Mouse (Mus musculus) lung, postnatal 25 days (tissue): Measurements from ENCODE around the gene Gm9887.
A peak's percentile ranks its signal among the peaks of the same experiment; 100 is the strongest.
"Not testable (repeated sequence)": the region's sequence is repeated elsewhere in the genome, so short reads cannot be mapped to it uniquely, and the experiment has no call there.

ENCODE experiments used
- DNase-seq: peaks from one replicate; pipeline ENCODE4 v3.0.0; 2022; ENCODE audit warnings: low spot score

Gene Gm9887

DNA sequence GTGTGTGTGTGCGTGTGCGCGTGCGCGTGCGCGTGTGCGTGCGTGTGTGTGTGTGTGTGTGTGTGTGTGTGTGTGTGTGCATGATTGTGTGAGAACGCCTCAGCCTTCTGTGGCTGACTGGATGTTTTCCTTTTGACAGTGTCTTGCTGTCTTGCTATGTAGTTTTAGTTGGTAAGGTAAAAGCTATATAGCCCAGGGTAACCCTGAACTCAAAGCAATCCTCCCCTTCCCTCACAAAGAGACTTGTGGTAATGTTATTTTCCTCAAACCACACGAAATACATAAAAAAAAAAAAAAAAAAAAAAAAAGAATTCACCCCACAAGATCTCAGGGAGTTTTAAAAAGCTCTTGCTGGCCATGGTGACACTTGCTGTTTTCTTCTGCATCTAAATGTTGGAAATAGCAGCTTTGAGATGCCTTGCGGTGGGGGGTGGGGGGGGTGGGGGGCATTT lies 14.0 kb upstream of the Gm9887 start:
- not testable (repeated sequence) for DNase-seq

- no peak for DNase-seq
Observed at GRCm38 (mm10) chr12:69385542-69386280, 13.5 kb upstream of the Gm9887 start.

- DNase-seq = no peak
Observed at GRCm38 (mm10) chr12:69384606-69385005, 12.3 kb upstream of the Gm9887 start.

DNA sequence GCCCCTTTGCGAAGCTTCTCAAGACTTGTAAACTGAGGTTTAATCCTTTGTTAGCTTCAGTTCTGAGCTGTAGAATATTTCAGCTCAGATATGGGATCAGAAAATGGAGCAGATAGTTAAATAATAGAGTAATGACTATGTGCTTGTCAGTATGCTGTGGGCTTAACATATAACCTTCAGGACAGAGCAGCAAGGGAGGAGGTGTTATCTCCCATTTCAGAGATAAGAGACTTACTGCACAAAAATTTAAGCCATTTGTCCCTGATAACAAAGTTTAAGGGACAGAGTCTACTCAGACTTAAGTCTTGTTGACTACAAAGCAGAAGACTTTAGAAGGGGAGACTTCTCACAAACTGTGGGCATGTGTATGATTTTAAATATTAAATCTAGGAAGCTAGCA lies 10.6 kb upstream of the Gm9887 start:
- no peak for DNase-seq

- DNase-seq = no peak
Observed at GRCm38 (mm10) chr12:69378558-69379454, 6.5 kb upstream of the Gm9887 start.

DNA sequence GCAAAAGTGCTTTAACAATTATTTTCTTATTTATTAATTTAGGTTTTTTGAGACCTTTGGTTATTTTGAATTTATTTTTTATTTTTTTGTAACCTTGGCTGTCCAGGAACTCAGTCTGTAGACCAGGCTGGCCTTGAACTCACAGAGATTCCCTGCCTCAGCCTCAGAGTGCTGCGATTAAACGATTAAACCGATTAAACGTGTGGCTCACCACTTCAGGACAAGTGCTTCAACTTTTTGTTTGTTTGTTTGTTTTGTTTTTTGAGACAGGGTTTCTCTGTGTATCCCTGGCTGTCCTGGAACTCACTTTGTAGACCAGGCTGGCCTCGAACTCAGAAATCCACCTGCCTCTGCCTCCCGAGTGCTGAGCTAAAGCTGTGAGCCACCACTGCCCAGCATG lies 5.4 kb upstream of the Gm9887 start:
- DNase-seq = not testable (repeated sequence)

DNA sequence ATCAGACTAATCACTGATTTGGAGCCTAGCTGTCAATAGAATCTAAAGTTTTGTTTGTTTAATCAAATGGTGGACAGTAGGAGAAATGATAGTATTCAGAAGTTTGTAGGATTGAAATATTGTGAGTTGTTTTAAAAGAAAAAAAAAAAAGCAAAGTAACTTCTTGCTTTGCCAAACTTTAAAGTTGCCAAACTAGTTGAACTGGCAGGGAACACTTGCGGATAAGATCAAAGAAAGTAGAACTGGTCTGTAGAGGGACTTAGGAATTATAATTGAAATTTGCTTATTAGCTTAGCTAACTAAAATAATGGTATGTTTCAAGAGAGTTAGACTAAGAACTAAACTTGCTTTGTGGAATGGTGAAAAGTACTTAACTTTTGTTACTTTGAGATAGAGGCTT lies 4.9 kb upstream of the Gm9887 start:
- DNase-seq = no peak

GRCm38 (mm10) chr12:69376132-69376531 lies 3.9 kb upstream of the Gm9887 start:
- DNase-seq = no peak

- DNase-seq = no peak
Observed at GRCm38 (mm10) chr12:69373850-69374766, 1.9 kb upstream of the Gm9887 start.

DNA sequence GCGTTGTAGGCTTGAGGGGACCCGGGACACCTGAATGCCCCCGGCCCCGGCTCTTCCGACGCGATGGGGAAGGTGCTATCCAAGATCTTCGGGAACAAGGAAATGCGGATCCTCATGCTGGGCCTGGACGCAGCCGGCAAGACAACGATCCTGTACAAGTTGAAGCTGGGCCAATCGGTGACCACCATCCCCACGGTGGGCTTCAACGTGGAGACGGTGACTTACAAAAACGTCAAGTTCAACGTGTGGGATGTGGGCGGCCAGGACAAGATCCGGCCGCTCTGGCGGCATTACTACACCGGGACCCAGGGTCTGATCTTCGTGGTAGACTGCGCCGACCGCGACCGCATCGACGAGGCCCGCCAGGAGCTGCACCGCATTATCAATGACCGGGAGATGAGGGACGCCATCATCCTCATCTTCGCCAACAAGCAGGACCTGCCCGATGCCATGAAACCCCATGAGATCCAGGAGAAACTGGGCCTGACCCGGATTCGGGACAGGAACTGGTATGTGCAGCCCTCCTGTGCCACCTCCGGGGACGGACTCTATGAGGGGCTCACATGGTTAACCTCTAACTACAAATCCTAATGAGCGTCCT lies 573 bp upstream of the Gm9887 start:
- no peak for DNase-seq

DNA sequence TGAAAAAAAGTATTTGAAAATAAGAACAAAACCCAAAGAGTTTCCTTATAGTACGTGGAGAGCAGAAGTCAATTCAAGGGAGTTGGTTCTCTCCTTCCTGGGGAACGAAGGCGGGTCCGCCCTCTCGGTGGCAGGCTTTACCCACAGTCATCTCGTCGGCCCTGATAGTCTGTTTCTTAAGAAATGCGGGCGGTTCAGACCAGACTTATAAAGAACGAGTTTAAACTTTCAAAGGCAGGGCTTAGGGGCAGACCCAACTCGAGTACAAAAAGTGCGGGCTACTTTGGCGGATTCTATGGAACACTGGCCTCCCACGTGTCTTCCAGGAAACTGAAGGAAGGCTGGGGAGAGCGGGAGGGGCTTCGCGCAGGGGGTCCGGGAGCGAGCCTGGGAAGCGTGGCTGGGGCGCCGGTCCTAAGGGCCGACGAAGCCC lies 821 bp downstream of the Gm9887 start:
- DNase-seq = peak; percentile 78

DNA sequence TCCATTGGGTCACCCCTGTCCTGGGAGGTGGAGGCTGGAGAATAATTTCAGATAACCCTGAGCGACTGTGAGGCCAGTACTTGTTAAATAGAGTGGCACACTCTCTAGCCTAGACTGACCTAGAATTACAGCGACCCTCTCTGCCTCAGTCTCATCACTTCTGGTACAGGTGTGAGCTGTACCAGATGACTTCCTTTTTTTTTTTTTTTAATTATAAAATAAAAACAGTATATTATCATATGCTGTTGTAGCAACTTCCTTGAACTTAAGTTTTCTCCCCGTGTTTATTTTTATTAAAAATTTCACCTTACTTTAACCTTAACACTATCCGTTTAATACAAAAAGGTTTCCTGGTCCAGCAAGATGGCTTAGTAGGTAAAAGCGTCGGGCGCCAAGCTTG lies 1.3 kb downstream of the Gm9887 start:
- no peak for DNase-seq

- DNase-seq = no peak
Observed at GRCm38 (mm10) chr12:69367557-69367956, 4.7 kb downstream of the Gm9887 start.

GRCm38 (mm10) chr12:69366424-69366823 lies 5.8 kb downstream of the Gm9887 start:
- DNase-seq = no peak

DNA sequence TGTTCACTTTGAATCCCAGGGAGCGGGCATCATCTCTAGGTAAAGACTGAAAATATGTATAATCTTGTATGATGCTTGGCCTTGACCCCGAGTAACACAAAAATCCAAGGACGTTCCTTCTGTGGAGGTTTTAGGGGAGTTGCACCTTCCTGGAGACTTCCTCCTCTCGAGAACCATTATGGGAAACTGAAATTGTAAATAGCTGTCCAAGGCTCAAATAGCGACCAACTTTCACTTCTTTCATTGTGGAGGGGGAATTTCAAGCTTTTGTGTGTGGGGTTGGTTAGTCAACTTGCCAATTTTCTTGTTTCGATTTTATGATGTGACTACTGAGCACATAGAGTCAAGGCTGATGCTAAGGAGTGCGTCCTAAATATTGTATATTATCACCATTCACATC lies 6.5 kb downstream of the Gm9887 start:
- no peak for DNase-seq

DNA sequence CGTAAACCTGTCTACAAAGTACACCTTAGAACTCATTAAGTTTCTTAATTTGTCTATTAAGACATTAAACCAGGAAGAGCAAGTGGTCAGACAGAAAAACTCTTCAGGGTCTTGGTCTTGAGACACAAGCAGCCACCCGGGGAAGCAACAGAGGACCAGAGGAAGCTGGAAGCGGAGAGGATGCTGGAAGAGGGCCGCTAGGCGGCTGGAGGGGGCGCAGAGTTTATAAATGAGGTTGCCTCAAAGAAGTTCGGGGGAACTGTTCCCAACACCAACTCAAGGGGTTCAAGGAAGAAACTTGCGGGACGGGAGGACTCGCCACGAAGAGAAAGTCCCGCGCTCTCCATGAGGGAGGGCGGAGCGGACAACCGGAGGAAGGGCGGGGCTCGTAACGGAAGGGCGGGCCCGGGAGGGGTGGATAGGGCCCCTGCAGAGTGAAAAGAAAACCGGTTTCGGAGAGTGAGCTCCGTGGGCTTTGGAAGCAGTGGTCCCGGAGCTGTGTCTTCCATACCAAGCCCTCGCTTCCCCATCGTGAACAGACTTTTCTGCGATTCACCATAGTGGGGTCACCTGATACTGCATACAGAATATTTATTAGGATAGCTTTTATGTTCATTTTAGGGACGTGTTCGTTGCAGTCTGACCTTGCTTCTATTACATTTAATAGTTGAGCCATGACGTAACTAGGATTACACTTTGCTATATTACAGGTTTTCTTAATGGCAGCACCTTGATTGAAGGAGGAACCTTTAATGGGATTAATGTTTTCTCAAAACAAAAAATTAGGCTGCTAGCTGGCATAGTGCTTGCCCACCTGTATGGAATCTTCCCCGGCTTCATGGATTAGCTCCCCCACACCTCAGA lies 8.1 kb downstream of the Gm9887 start:
- DNase-seq = peak; percentile 87

DNA sequence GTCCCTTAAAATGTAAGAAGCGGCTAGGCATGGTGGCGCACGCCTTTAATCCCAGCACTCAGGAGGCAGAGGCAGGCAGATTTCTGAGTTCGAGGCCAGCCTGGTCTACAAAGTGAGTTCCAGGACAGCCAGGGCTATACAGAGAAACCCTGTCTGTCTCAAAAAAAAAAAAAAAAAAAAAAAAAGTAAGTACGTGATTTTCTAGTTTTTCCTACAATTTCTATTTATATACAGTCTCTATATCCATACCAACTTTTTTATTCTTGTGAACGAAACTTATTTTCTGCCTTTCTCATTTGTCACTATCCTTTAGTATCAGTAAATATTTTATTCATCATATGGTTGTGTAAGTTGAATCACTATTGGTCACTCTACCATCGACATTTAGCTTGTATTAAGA lies 9.1 kb downstream of the Gm9887 start:
- DNase-seq = not testable (repeated sequence)

DNA sequence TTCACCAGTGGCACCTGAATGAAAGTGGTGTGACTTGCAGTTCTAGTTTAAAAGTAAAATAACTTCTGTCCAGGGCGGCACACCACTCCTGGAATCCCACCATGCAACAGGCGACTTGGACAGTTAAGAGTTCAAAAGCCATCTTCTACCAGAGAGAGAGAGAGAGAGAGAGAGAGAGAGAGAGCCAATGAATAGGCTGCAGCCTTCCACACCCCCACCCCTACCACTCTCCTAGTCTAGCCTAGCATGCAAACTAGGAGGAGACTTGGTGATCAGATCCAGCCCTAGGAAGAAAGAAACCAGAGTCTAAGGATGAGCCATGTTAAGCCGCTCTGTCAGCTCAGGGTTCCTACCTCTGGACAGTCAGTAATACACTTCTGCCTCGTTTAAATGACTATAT lies 9.9 kb downstream of the Gm9887 start:
- no peak for DNase-seq

DNA sequence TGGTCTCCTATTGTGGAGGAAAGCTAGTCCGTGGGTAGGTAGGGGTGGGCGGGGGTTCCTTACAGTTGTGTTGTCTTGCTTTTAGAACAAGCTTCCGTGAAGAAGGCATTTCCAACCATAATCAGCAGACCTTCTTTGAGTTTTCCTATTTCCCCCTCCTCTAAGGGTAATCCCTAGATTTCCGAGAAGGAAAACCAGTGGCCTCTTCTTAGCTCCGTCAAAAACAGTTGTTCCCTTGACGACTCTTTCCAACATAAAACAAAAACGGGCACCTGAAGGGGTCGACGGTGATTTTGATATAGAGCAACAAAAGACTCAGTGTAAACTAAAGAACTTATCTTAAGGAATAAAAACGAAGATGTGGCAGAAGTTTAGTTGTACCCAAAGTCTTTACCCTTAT lies 10.3 kb downstream of the Gm9887 start:
- no peak for DNase-seq

GRCm38 (mm10) chr12:69360997-69361899 lies 11.0 kb downstream of the Gm9887 start:
- peak; percentile 98 for DNase-seq
